Mouse (Mus musculus): Measurements from ENCODE around the gene Exosc5.

GRCm38 (mm10) chr7:25706578-25707170 is 47.7 kb downstream of the Exosc5 start:
- TF ChIP-seq CTCF (IDR thresholded peaks at IDR 0.05) (no peak), EP300 (IDR thresholded peaks at IDR 0.05; ENCODE audit: insufficient read depth, low read depth, low read length) (no peak)

All from heart, adult 2 months (tissue).